In genomic region chr12:110948082-110948909, GRCm38 (mm10) we compare ENCODE assay signal across 29 mouse cellular contexts. TPM values are rescaled to one million over a fixed set of nuclear protein-coding genes. Genes with fewer than 3 reads are reported as not detected.
DNase-seq lines count a peak whose midpoint lies in the region; ATAC-seq and TF ChIP-seq lines count a peak whose summit lies in the region.
"Had no signal": no experiment of that assay in that cellular context is flagged by ENCODE, and none has a peak within 500 bp of the region (broad histone marks: within the 10 kb centered on the region; RNA-seq: fewer than 3 reads in every experiment).

No protein-coding gene starts in this region.

- H3K4me1 ChIP-seq in embryonic facial prominence, embryonic 10.5 days: no peaks in the 10 kb centered on the region
- H3K4me1 ChIP-seq: embryonic facial prominence, embryonic 15.5 days; forebrain, embryonic 10.5 days; kidney, embryonic 15.5 days; limb, embryonic 15.5 days; lung, embryonic 15.5 days; midbrain, embryonic 15.5 days; neural tube, embryonic 12.5 days; stomach, embryonic 15.5 days had no signal

- intact Hi-C loops in gastrocnemius, adult 2 months (cut with DNase I): loop anchor here (2.0 kb wide), 1 partner anchor 31 kb away; the partner anchor contains the start of gene Ankrd9
- intact Hi-C loops in gastrocnemius, postnatal 14 days (cut with DNase I; ENCODE audit: low total_unique reads): no loop called here

- peaks cover 50% of the 10 kb centered on the region for H3K36me3 ChIP-seq in embryonic facial prominence, embryonic 10.5 days (replicated peaks)
- H3K36me3 ChIP-seq: lung, embryonic 15.5 days had no signal

- peak overlapping the region; percentile 91 for H3K27ac ChIP-seq in gastrocnemius, adult 2 months
- peak overlapping the region; percentile 23; the same call in 1 of the 2 replicates for H3K27ac ChIP-seq in layer of hippocampus, adult 2 months
- H3K27ac ChIP-seq in embryonic facial prominence, embryonic 10.5 days (replicated peaks): no peak overlapping the region
- H3K27ac ChIP-seq: embryonic facial prominence, embryonic 15.5 days; forebrain, embryonic 10.5 days; heart, embryonic 15.5 days; hindbrain, postnatal 0 days; kidney, embryonic 15.5 days; left cerebral cortex, adult 2 months; limb, embryonic 15.5 days; lung, embryonic 15.5 days; midbrain, embryonic 15.5 days; neural tube, embryonic 12.5 days; stomach, embryonic 15.5 days had no signal

- H3K9me3 ChIP-seq in embryonic facial prominence, embryonic 10.5 days: no peaks in the 10 kb centered on the region
- H3K9me3 ChIP-seq: embryonic facial prominence, embryonic 15.5 days; forebrain, embryonic 10.5 days; heart, embryonic 15.5 days; kidney, embryonic 15.5 days; limb, embryonic 15.5 days; lung, embryonic 15.5 days; midbrain, embryonic 15.5 days; neural tube, embryonic 12.5 days; stomach, embryonic 15.5 days had no signal

- TF ChIP-seq CTCF in gastrocnemius, adult 2 months (IDR thresholded peaks at IDR 0.05): no peak
- TF ChIP-seq CTCF in layer of hippocampus, adult 2 months (conservative IDR thresholded peaks at IDR 0.05): no peak

- DNase-seq in gastrocnemius, adult 2 months: peak; percentile 83
- no peak for DNase-seq in gastrocnemius, postnatal 14 days
- DNase-seq in layer of hippocampus, adult 2 months (ENCODE audit: low spot score in 2 of 2): no peak
- DNase-seq in layer of hippocampus, adult 9-10 months (ENCODE audit: low spot score): no peak
- no peak for DNase-seq in cerebellum, adult 9-10 months
- DNase-seq in embryonic facial prominence, embryonic 10.5 days (ENCODE audit: low spot score): no peak
- DNase-seq: cerebellum, adult 11-12 months; cerebellum, postnatal 36 days; kidney, postnatal 4 days; left cerebral cortex, postnatal 4 days; lung, postnatal 36 days; right cerebral cortex, postnatal 25 days; thymus, postnatal 36 days had no signal

- H3K27me3 ChIP-seq in embryonic facial prominence, embryonic 10.5 days (replicated peaks; ENCODE audit: low read depth, poor library complexity, severe bottlenecking): no peaks in the 10 kb centered on the region
- H3K27me3 ChIP-seq: embryonic facial prominence, embryonic 15.5 days; heart, embryonic 15.5 days; kidney, embryonic 15.5 days; limb, embryonic 15.5 days; lung, embryonic 15.5 days; midbrain, embryonic 15.5 days; neural tube, embryonic 12.5 days; stomach, embryonic 15.5 days had no signal

- ATAC-seq in common myeloid progenitor, adult 5-6 weeks (replicated peaks; ENCODE audit: low read depth, poor library complexity, severe bottlenecking): peak; percentile 63
- peak; percentile 75 for ATAC-seq in megakaryocyte progenitor cell, adult 5-6 weeks (replicated peaks; ENCODE audit: poor library complexity)
- ATAC-seq: CD4-positive, CD25-positive, alpha-beta regulatory T cell, adult 4 months; forebrain, embryonic 16.5 days; hindbrain, postnatal 0 days; intestine, embryonic 16.5 days; midbrain, embryonic 15.5 days had no signal

- 96% methylated on average over 6 of the region's 6 CpGs for WGBS in embryonic facial prominence, embryonic 10.5 days

- H3K4me3 ChIP-seq in gastrocnemius, adult 2 months: no peak overlapping the region
- no peak overlapping the region for H3K4me3 ChIP-seq in layer of hippocampus, adult 2 months
- no peak overlapping the region for H3K4me3 ChIP-seq in embryonic facial prominence, embryonic 10.5 days
- H3K4me3 ChIP-seq: embryonic facial prominence, embryonic 15.5 days; forebrain, embryonic 10.5 days; heart, embryonic 15.5 days; kidney, embryonic 15.5 days; left cerebral cortex, adult 2 months; limb, embryonic 15.5 days; lung, embryonic 15.5 days; midbrain, embryonic 15.5 days; neural tube, embryonic 12.5 days; stomach, embryonic 15.5 days had no signal

RNA-seq across cellular contexts. Expression of gene Ankrd9, which starts 30.5 kb away (rescaled TPM):
- 100 to 1,000 TPM; 150 to 203 TPM for total RNA-seq in gastrocnemius, adult 2 months (2021)
- total RNA-seq in gastrocnemius, postnatal 14 days (2021): 100 to 1,000 TPM in 1 of 2 experiments, 10 to 100 TPM in 1; 87.2 to 221 TPM
- total RNA-seq in layer of hippocampus, adult 2 months (2021): 10 to 100 TPM; 10.8 to 14.1 TPM
- total RNA-seq in common myeloid progenitor, adult 5-6 weeks (2017): 4.1 and 4.8 TPM in 2 replicates
- 1.1 and 1.4 TPM in 2 replicates for total RNA-seq in megakaryocyte progenitor cell, adult 5-6 weeks (2015)
- 1.8 and 4.6 TPM in 2 replicates for total RNA-seq in megakaryocyte progenitor cell, adult 5-6 weeks (2017)
- polyA plus RNA-seq in embryonic facial prominence, embryonic 10.5 days (2016; fragmentation: Nextera tagmentation; extraction: Ambion mirVana): 14.2 and 14.6 TPM in 2 replicates

RNA-seq across cellular contexts. Expression of gene Tecpr2, which starts 59.2 kb away (rescaled TPM):
- 1 to 10 TPM; 2.4 TPM for total RNA-seq in gastrocnemius, adult 2 months (2021)
- total RNA-seq in gastrocnemius, postnatal 14 days (2021): 1 to 10 TPM; 2.7 to 2.8 TPM
- total RNA-seq in layer of hippocampus, adult 2 months (2021): 10 to 100 TPM; 39.5 to 42.0 TPM
- 3.8 and 5.7 TPM in 2 replicates for total RNA-seq in common myeloid progenitor, adult 5-6 weeks (2017)
- 4.7 and 5.0 TPM in 2 replicates for total RNA-seq in megakaryocyte progenitor cell, adult 5-6 weeks (2015)
- total RNA-seq in megakaryocyte progenitor cell, adult 5-6 weeks (2017): 6.8 and 7.4 TPM in 2 replicates
- 6.2 and 6.5 TPM in 2 replicates for polyA plus RNA-seq in embryonic facial prominence, embryonic 10.5 days (2016; fragmentation: Nextera tagmentation; extraction: Ambion mirVana)

RNA-seq across cellular contexts. Expression of gene Cinp, which starts 59.4 kb away (rescaled TPM):
- total RNA-seq in gastrocnemius, adult 2 months (2021): 10 to 100 TPM; 21.8 to 24.8 TPM
- total RNA-seq in gastrocnemius, postnatal 14 days (2021): 10 to 100 TPM; 30.5 to 32.9 TPM
- total RNA-seq in layer of hippocampus, adult 2 months (2021): 10 to 100 TPM; 63.4 to 65.1 TPM
- total RNA-seq in common myeloid progenitor, adult 5-6 weeks (2017): 99.3 and 115 TPM in 2 replicates
- total RNA-seq in megakaryocyte progenitor cell, adult 5-6 weeks (2015): 50.2 and 53.2 TPM in 2 replicates
- total RNA-seq in megakaryocyte progenitor cell, adult 5-6 weeks (2017): 74.6 and 100 TPM in 2 replicates
- polyA plus RNA-seq in embryonic facial prominence, embryonic 10.5 days (2016; fragmentation: Nextera tagmentation; extraction: Ambion mirVana): 86.9 and 91.3 TPM in 2 replicates

Comparison
In these comparisons a context has a peak if more than half of its experiments do, and no peak if none do; other contexts are left out.
1. RNA of gene Ankrd9, which starts 30.5 kb away (total RNA-seq): 87.2 to 221 TPM in gastrocnemius, postnatal 14 days and 150 to 203 TPM in gastrocnemius, adult 2 months; 10.8 to 14.1 TPM in layer of hippocampus, adult 2 months, 4.1 to 4.8 TPM in common myeloid progenitor, adult 5-6 weeks and 1.1 to 4.6 TPM in megakaryocyte progenitor cell, adult 5-6 weeks; every median in the first group is over 4 times any median in the second.